In genomic region chr11:20987171-20987815, GRCm38 (mm10) we compare ENCODE assay signal across 12 mouse cellular contexts.
DNase-seq lines count a peak whose midpoint lies in the region; ATAC-seq lines count a peak whose summit lies in the region.
"Had no signal": no experiment of that assay in that cellular context is flagged by ENCODE, and none has a peak within 500 bp of the region (broad histone marks: within the 10 kb centered on the region; RNA-seq: fewer than 3 reads in every experiment).

No protein-coding gene starts in this region.

- H3K4me2 ChIP-seq in hindbrain, embryonic 12.5 days (replicated peaks) = no peak overlapping the region
- peak overlapping the region; percentile 33 for H3K4me2 ChIP-seq in neural tube, embryonic 15.5 days
- H3K4me2 ChIP-seq: liver, embryonic 13.5 days had no signal

- no peaks in the 10 kb centered on the region for H3K9me3 ChIP-seq in hindbrain, embryonic 12.5 days (replicated peaks)
- H3K9me3 ChIP-seq in neural tube, embryonic 15.5 days (replicated peaks) = no peaks in the 10 kb centered on the region
- H3K9me3 ChIP-seq: G1E; liver, embryonic 13.5 days had no signal

- H3K9ac ChIP-seq in hindbrain, embryonic 12.5 days = no peak overlapping the region
- no peak overlapping the region for H3K9ac ChIP-seq in neural tube, embryonic 15.5 days (replicated peaks)
- H3K9ac ChIP-seq: liver, embryonic 13.5 days had no signal

- WGBS in hindbrain, embryonic 12.5 days = 51% methylated on average over 5 of the region's 5 CpGs
- WGBS in neural tube, embryonic 15.5 days = 44% methylated on average over 5 of the region's 5 CpGs

- H3K27ac ChIP-seq in hindbrain, embryonic 12.5 days = peak overlapping the region; percentile 57
- peak overlapping the region; percentile 74 for H3K27ac ChIP-seq in neural tube, embryonic 15.5 days (replicated peaks)
- H3K27ac ChIP-seq: liver, embryonic 13.5 days had no signal

- no peak for DNase-seq in frontal cortex, postnatal 10 days (ENCODE audit: low spot score in 2 of 2)
- DNase-seq in right cerebral cortex, postnatal 25 days = peak; percentile 12
- no peak for DNase-seq in right cerebral cortex, adult 18-20 months
- no peak for DNase-seq in lung, postnatal 4 days
- DNase-seq in liver = no peak
- DNase-seq: heart, postnatal 36 days; liver, embryonic 13.5 days; thymus, postnatal 14 days had no signal

- H3K4me3 ChIP-seq in hindbrain, embryonic 12.5 days = no peak overlapping the region
- no peak overlapping the region for H3K4me3 ChIP-seq in neural tube, embryonic 15.5 days (replicated peaks)
- H3K4me3 ChIP-seq: liver, embryonic 13.5 days had no signal

- H3K36me3 ChIP-seq in hindbrain, embryonic 12.5 days = no peaks in the 10 kb centered on the region
- no peaks in the 10 kb centered on the region for H3K36me3 ChIP-seq in neural tube, embryonic 15.5 days
- H3K36me3 ChIP-seq: G1E; liver, embryonic 13.5 days had no signal

- no peaks in the 10 kb centered on the region for H3K27me3 ChIP-seq in hindbrain, embryonic 12.5 days
- no peaks in the 10 kb centered on the region for H3K27me3 ChIP-seq in neural tube, embryonic 15.5 days (replicated peaks)
- H3K27me3 ChIP-seq: liver, embryonic 13.5 days had no signal

- peak; percentile 18 for ATAC-seq in frontal cortex, adult (ENCODE audit: low TSS enrichment)
- ATAC-seq in hindbrain, embryonic 12.5 days (ENCODE audit: low FRiP score) = peak; percentile 64
- peak; percentile 67 for ATAC-seq in neural tube, embryonic 15.5 days (ENCODE audit: low FRiP score)

- H3K4me1 ChIP-seq in hindbrain, embryonic 12.5 days = peaks cover 10% of the 10 kb centered on the region
- peaks cover 28% of the 10 kb centered on the region for H3K4me1 ChIP-seq in neural tube, embryonic 15.5 days
